Mouse (Mus musculus): ENCODE data around the gene 1810046K07Rik. TPM values are rescaled to one million over a fixed set of nuclear protein-coding genes. Genes with fewer than 3 reads are reported as not detected.

The 1810046K07Rik gene
- total RNA-seq, 2 experiments from 2014 or later: not detected

Other genes with a start within 250 kb of the 1810046K07Rik start
- gene 4833427G06Rik, start 226.8 kb downstream of the 1810046K07Rik start, total RNA-seq (2021): not detected
- not detected for gene Gm32742, start 163.4 kb downstream of the 1810046K07Rik start, total RNA-seq (2021)
- under 1 TPM in 1 of 2 experiments, not detected in 1; 0.10 TPM for gene Pou2af1, start 115.2 kb downstream of the 1810046K07Rik start, total RNA-seq (2021)
- gene Colca2, start 50.3 kb downstream of the 1810046K07Rik start, total RNA-seq (2021): 1 to 10 TPM in 1 of 2 experiments, under 1 TPM in 1; 0.57 to 1.2 TPM